Mouse (Mus musculus): ENCODE data around the gene Ddx55. TPM values are rescaled to one million over a fixed set of nuclear protein-coding genes. Genes with fewer than 3 reads are reported as not detected.
"Not testable (repeated sequence)": the region's sequence is repeated elsewhere in the genome, so short reads cannot be mapped to it uniquely, and the experiment has no call there.

Ddx55 gene
- polyA plus RNA-seq, 1 experiment from 2014 or later: 17.3 TPM

- no peak for ATAC-seq (ENCODE audit: low FRiP score, low TSS enrichment)
These were observed 40.1 kb downstream of the Ddx55 start for GRCm38 (mm10) chr5:124592768-124593167.

DNA sequence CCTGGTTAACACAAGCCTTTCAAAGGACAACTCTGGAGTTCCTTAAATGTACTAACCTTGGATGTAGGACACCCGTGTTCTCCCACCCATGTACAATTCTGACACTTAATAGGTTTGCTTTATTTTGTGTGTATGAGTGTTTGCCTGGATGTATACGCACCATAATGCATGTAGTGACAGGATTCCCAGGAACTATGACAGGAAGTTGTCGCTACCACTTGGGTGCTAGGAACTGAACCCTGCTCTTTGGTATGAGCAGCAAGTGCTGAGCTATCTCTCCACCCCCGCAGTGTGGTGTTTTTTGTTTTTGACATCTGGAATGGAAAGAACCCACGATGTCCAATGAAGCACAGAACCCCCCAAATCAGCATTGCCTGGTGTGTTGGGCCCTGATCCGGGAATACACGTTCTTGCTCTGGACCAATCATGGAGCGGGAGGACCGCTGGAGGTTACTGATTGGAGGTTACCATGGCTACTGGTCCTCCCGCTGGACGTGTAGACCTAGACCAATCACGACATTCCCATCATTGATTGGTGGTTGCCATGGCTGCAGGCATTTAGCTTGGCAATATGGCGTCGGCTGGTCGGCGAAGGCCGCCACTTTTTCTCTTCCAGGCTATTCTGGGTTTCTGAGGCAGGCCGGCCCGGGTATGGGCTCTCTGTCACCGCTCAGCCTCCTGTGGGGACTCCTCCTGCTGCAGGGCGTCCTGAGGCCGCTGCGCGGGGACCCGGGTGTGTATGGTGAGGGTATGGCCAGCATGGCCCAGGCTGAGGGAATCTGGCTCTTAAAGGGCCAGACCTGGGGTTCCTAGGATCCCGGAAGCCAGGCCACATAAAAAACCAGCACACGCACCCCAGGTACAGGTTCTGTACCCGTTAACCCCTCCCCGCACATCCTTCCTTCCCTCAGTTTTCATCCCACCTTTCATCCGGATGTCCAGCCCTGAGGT lies 45.8 kb downstream of the Ddx55 start:
- Histone ChIP-seq H3K9ac (ENCODE audit: low read depth, low read length) (peak overlapping the region; percentile 62), H3K36me3 (ENCODE audit: control insufficient read depth, insufficient read depth, low read length) (peaks cover 35% of the 10 kb centered on the region), H3K4me2 (replicated peaks; ENCODE audit: low read depth, low read length) (peak overlapping the region; percentile 65), H3K4me1 (ENCODE audit: control insufficient read depth, insufficient read depth, low read length) (peaks cover 3% of the 10 kb centered on the region; the same call in 1 of the 2 replicates), H3K4me3 (ENCODE audit: low read length) (peak overlapping the region; percentile 86), H3K27me3 (ENCODE audit: control insufficient read depth, insufficient read depth, low read length) (no peaks in the 10 kb centered on the region), H3K9me3 (ENCODE audit: control insufficient read depth, low read length) (no peaks in the 10 kb centered on the region), H3K27ac (ENCODE audit: low read depth, low read length) (no peak overlapping the region)
- ATAC-seq (ENCODE audit: low FRiP score, low TSS enrichment): peak; percentile 100
- 7% methylated on average over 30 of the region's 30 CpGs for WGBS

More at GRCm38 (mm10) chr5:124592768-124593167, 40.1 kb downstream of the Ddx55 start:
- H3K36me3 ChIP-seq (ENCODE audit: control insufficient read depth, insufficient read depth, low read length): peaks cover 78% of the 10 kb centered on the region
- H3K9ac ChIP-seq (ENCODE audit: low read depth, low read length): no peak overlapping the region
- H3K9me3 ChIP-seq (ENCODE audit: control insufficient read depth, low read length): no peaks in the 10 kb centered on the region
- H3K4me1 ChIP-seq (ENCODE audit: control insufficient read depth, insufficient read depth, low read length): no peaks in the 10 kb centered on the region
- 94% methylated on average over 3 of the region's 3 CpGs for WGBS
- H3K27me3 ChIP-seq (ENCODE audit: control insufficient read depth, insufficient read depth, low read length): no peaks in the 10 kb centered on the region
- H3K4me3 ChIP-seq (ENCODE audit: low read length): no peak overlapping the region
- no peak overlapping the region for H3K27ac ChIP-seq (ENCODE audit: low read depth, low read length)
- H3K4me2 ChIP-seq (replicated peaks; ENCODE audit: low read depth, low read length): no peak overlapping the region

- H3K36me3 ChIP-seq (ENCODE audit: control insufficient read depth, insufficient read depth, low read length): peaks cover 23% of the 10 kb centered on the region
- not testable (repeated sequence) for H3K27me3 ChIP-seq (ENCODE audit: control insufficient read depth, insufficient read depth, low read length); H3K9ac ChIP-seq (ENCODE audit: low read depth, low read length); H3K4me2 ChIP-seq (replicated peaks; ENCODE audit: low read depth, low read length); H3K4me3 ChIP-seq (ENCODE audit: low read length); H3K27ac ChIP-seq (ENCODE audit: low read depth, low read length); H3K4me1 ChIP-seq (ENCODE audit: control insufficient read depth, insufficient read depth, low read length); H3K9me3 ChIP-seq (ENCODE audit: control insufficient read depth, low read length); ATAC-seq (ENCODE audit: low FRiP score, low TSS enrichment)
- 63% methylated on average over 8 of the region's 8 CpGs for whole genome bisulfite sequencing
These were observed 47.1 kb downstream of the Ddx55 start for GRCm38 (mm10) chr5:124599726-124600125.

GRCm38 (mm10) chr5:124602349-124602748 lies 49.7 kb downstream of the Ddx55 start:
- Histone ChIP-seq H3K4me2 (replicated peaks; ENCODE audit: low read depth, low read length) (no peak overlapping the region), H3K9ac (ENCODE audit: low read depth, low read length) (no peak overlapping the region), H3K4me3 (ENCODE audit: low read length) (no peak overlapping the region), H3K27ac (ENCODE audit: low read depth, low read length) (no peak overlapping the region), H3K4me1 (ENCODE audit: control insufficient read depth, insufficient read depth, low read length) (peaks cover 3% of the 10 kb centered on the region; the same call in 1 of the 2 replicates), H3K36me3 (ENCODE audit: control insufficient read depth, insufficient read depth, low read length) (peaks cover 3% of the 10 kb centered on the region; the same call in 1 of the 2 replicates), H3K9me3 (ENCODE audit: control insufficient read depth, low read length) (no peaks in the 10 kb centered on the region), H3K27me3 (ENCODE audit: control insufficient read depth, insufficient read depth, low read length) (no peaks in the 10 kb centered on the region)
- 72% methylated on average over 5 of the region's 5 CpGs for WGBS
- ATAC-seq (ENCODE audit: low FRiP score, low TSS enrichment): no peak

- Histone ChIP-seq H3K9ac (ENCODE audit: low read depth, low read length) (no peak overlapping the region), H3K36me3 (ENCODE audit: control insufficient read depth, insufficient read depth, low read length) (peaks cover 9% of the 10 kb centered on the region; the same call in 1 of the 2 replicates), H3K4me2 (replicated peaks; ENCODE audit: low read depth, low read length) (no peak overlapping the region), H3K4me3 (ENCODE audit: low read length) (no peak overlapping the region), H3K4me1 (ENCODE audit: control insufficient read depth, insufficient read depth, low read length) (peaks cover under 1% of the 10 kb centered on the region; the same call in 1 of the 2 replicates), H3K27ac (ENCODE audit: low read depth, low read length) (no peak overlapping the region), H3K27me3 (ENCODE audit: control insufficient read depth, insufficient read depth, low read length) (no peaks in the 10 kb centered on the region), H3K9me3 (ENCODE audit: control insufficient read depth, low read length) (no peaks in the 10 kb centered on the region)
- WGBS: 92% methylated on average over 4 of the region's 4 CpGs
- no peak for ATAC-seq (ENCODE audit: low FRiP score, low TSS enrichment)
These were observed 51.6 kb downstream of the Ddx55 start for GRCm38 (mm10) chr5:124604296-124604695.

- no peak overlapping the region for H3K4me2 ChIP-seq (replicated peaks; ENCODE audit: low read depth, low read length)
- no peak overlapping the region for H3K9ac ChIP-seq (ENCODE audit: low read depth, low read length)
- H3K4me1 ChIP-seq (ENCODE audit: control insufficient read depth, insufficient read depth, low read length): no peaks in the 10 kb centered on the region
- no peaks in the 10 kb centered on the region for H3K9me3 ChIP-seq (ENCODE audit: control insufficient read depth, low read length)
- no peaks in the 10 kb centered on the region for H3K27me3 ChIP-seq (ENCODE audit: control insufficient read depth, insufficient read depth, low read length)
- no peak for ATAC-seq (ENCODE audit: low FRiP score, low TSS enrichment)
- H3K4me3 ChIP-seq (ENCODE audit: low read length): no peak overlapping the region
- no peak overlapping the region for H3K27ac ChIP-seq (ENCODE audit: low read depth, low read length)
- peaks cover 9% of the 10 kb centered on the region; the same call in 1 of the 2 replicates for H3K36me3 ChIP-seq (ENCODE audit: control insufficient read depth, insufficient read depth, low read length)
- 78% methylated on average over 17 of the region's 17 CpGs for WGBS
These were observed 52.5 kb downstream of the Ddx55 start for GRCm38 (mm10) chr5:124605041-124605622.

GRCm38 (mm10) chr5:124610965-124611364 lies 58.3 kb downstream of the Ddx55 start:
- Histone ChIP-seq H3K27ac (ENCODE audit: low read depth, low read length) (no peak overlapping the region), H3K4me3 (ENCODE audit: low read length) (no peak overlapping the region), H3K36me3 (ENCODE audit: control insufficient read depth, insufficient read depth, low read length) (peaks cover 9% of the 10 kb centered on the region; the same call in 1 of the 2 replicates), H3K4me1 (ENCODE audit: control insufficient read depth, insufficient read depth, low read length) (no peaks in the 10 kb centered on the region), H3K9me3 (ENCODE audit: control insufficient read depth, low read length) (no peaks in the 10 kb centered on the region), H3K4me2 (replicated peaks; ENCODE audit: low read depth, low read length) (no peak overlapping the region), H3K9ac (ENCODE audit: low read depth, low read length) (no peak overlapping the region), H3K27me3 (ENCODE audit: control insufficient read depth, insufficient read depth, low read length) (no peaks in the 10 kb centered on the region)
- ATAC-seq (ENCODE audit: low FRiP score, low TSS enrichment): no peak
- 73% methylated on average over 10 of the region's 10 CpGs for WGBS

DNA sequence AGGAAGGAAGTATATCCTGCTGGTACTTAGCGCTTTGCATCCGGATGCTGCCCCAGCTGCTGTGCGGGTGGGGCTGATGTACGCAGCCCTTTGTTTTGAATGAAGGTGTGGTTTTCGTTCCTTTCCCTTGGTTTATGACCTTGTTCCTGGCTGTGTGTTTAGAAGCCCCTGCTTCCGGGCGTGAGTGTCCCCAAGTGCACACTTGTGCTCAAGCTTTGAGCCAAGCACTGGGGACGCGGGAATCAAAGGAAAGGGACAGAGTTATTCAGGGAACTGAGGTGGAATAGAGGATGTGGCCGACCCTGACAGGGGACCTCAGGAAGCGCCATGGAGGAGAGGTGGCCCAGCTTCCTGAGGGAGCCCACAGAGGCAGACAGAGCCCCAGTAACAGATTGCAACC lies 62.0 kb downstream of the Ddx55 start:
- H3K4me2 ChIP-seq (replicated peaks; ENCODE audit: low read depth, low read length): no peak overlapping the region
- H3K9ac ChIP-seq (ENCODE audit: low read depth, low read length): no peak overlapping the region
- H3K27me3 ChIP-seq (ENCODE audit: control insufficient read depth, insufficient read depth, low read length): no peaks in the 10 kb centered on the region
- H3K27ac ChIP-seq (ENCODE audit: low read depth, low read length): peak overlapping the region; percentile 51; the same call in 1 of the 2 replicates
- H3K36me3 ChIP-seq (ENCODE audit: control insufficient read depth, insufficient read depth, low read length): no peaks in the 10 kb centered on the region; the same call in 1 of the 2 replicates
- no peaks in the 10 kb centered on the region for H3K4me1 ChIP-seq (ENCODE audit: control insufficient read depth, insufficient read depth, low read length)
- 74% methylated on average over 11 of the region's 11 CpGs for WGBS
- ATAC-seq (ENCODE audit: low FRiP score, low TSS enrichment): no peak
- H3K9me3 ChIP-seq (ENCODE audit: control insufficient read depth, low read length): no peaks in the 10 kb centered on the region
- no peak overlapping the region for H3K4me3 ChIP-seq (ENCODE audit: low read length)

GRCm38 (mm10) chr5:124618711-124619110 lies 66.0 kb downstream of the Ddx55 start:
- Histone ChIP-seq H3K27me3 (ENCODE audit: control insufficient read depth, insufficient read depth, low read length) (no peaks in the 10 kb centered on the region), H3K9ac (ENCODE audit: low read depth, low read length) (no peak overlapping the region), H3K9me3 (ENCODE audit: control insufficient read depth, low read length) (no peaks in the 10 kb centered on the region), H3K36me3 (ENCODE audit: control insufficient read depth, insufficient read depth, low read length) (no peaks in the 10 kb centered on the region), H3K4me2 (replicated peaks; ENCODE audit: low read depth, low read length) (no peak overlapping the region), H3K27ac (ENCODE audit: low read depth, low read length) (no peak overlapping the region), H3K4me1 (ENCODE audit: control insufficient read depth, insufficient read depth, low read length) (no peaks in the 10 kb centered on the region), H3K4me3 (ENCODE audit: low read length) (no peak overlapping the region)
- ATAC-seq (ENCODE audit: low FRiP score, low TSS enrichment): no peak
- WGBS: 75% methylated on average over 10 of the region's 10 CpGs

Measured in kidney, embryonic 14.5 days (tissue).